Mouse (Mus musculus): ENCODE results near the gene Olfr1418. TPM values are rescaled to one million over a fixed set of nuclear protein-coding genes. Genes with fewer than 3 reads are reported as not detected.
"Not testable (repeated sequence)": the region's sequence is repeated elsewhere in the genome, so short reads cannot be mapped to it uniquely, and the experiment has no call there.

The Olfr1418 gene
- polyA plus RNA-seq (2012; rRNA removed) (not detected in 2 replicates), polyA plus RNA-seq (2014; fragmentation: Nextera tagmentation; extraction: Ambion mirVana) (not detected in 2 replicates)

DNA sequence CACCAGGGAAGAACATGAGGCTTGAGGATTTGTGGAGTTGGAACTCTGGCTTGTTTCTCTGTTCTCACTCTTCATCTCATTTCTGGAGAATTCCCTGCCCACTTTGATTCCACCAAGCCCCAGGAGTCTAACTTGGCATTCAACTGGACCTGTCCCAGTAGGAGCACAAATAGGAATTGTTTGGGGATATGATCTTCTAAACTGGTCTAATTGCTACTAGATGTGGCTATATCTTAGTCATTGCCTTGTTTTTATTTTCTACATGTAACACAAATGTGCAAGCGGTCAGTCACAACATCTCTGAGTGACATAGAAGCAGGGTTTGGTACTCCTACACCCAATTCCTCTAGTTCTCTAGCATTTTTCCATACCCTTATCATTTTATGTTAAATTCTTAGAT is at the start of gene Olfr1418:
Olfr1418 (minus strand) TSS at position 101 of the 400 bp plus-strand sequence.
- no peaks in the 10 kb centered on the region for H3K4me1 ChIP-seq (ENCODE audit: control insufficient read depth, insufficient read depth, low read length)
- no peaks in the 10 kb centered on the region for H3K9me3 ChIP-seq (ENCODE audit: control insufficient read depth, low read length)
- H3K27ac ChIP-seq (replicated peaks; ENCODE audit: low read depth, low read length): no peak within 1 kb of the TSS
- no peak for TF ChIP-seq POLR2A (IDR thresholded peaks at IDR 0.05; ENCODE audit: borderline replicate concordance, extremely low read depth, insufficient read depth, insufficient read length)
- H3K27me3 ChIP-seq (ENCODE audit: control insufficient read depth, insufficient read depth, low read length): no peaks in the 10 kb centered on the region
- no peak within 1 kb of the TSS for H3K4me3 ChIP-seq (replicated peaks; ENCODE audit: low read length)
- H3K4me2 ChIP-seq (replicated peaks; ENCODE audit: low read depth, low read length, severe bottlenecking): no peak within 1 kb of the TSS
- WGBS: 91% methylated on average over 1 of the region's 1 CpGs
- no peak within 1 kb of the TSS for H3K9ac ChIP-seq (ENCODE audit: low read depth, low read length, severe bottlenecking)
- no peaks in the 10 kb centered on the region for H3K36me3 ChIP-seq (ENCODE audit: control insufficient read depth, insufficient read depth, low read length)
- no peak for DNase-seq (ENCODE audit: low spot score)
- no peak for ATAC-seq (ENCODE audit: low FRiP score, low read depth)

DNA sequence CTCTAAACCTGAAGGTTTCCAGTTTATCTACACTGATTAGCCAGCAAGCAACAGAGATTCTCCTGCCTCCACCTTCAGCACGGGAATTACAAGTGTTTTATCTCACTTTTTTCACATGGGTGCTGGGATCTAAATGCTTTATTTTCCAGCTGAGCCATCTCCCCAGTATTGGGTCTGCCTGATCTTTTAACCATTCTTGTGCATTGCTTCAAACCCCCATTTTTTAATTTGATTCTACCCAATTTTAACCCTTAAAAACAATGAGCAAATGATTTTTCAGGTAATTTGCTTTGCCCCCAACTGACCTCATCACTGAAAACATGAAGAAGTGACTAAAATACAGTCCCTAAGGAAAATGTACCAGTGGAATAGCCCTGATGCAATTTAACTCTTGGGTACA is 25.4 kb upstream of the Olfr1418 start, which contains the start of gene Olfr1420:
Olfr1420 (plus strand) TSS at position 301 of the 400 bp plus-strand sequence.
- Histone ChIP-seq H3K4me3 (replicated peaks; ENCODE audit: low read length) (no peak within 1 kb of the TSS), H3K4me2 (replicated peaks; ENCODE audit: low read depth, low read length, severe bottlenecking) (no peak within 1 kb of the TSS), H3K9ac (ENCODE audit: low read depth, low read length, severe bottlenecking) (no peak within 1 kb of the TSS), H3K9me3 (ENCODE audit: control insufficient read depth, low read length) (no peaks in the 10 kb centered on the region), H3K4me1 (ENCODE audit: control insufficient read depth, insufficient read depth, low read length) (no peaks in the 10 kb centered on the region), H3K36me3 (ENCODE audit: control insufficient read depth, insufficient read depth, low read length) (no peaks in the 10 kb centered on the region), H3K27me3 (ENCODE audit: control insufficient read depth, insufficient read depth, low read length) (no peaks in the 10 kb centered on the region), H3K27ac (replicated peaks; ENCODE audit: low read depth, low read length) (no peak within 1 kb of the TSS)
- 35% methylated on average over 1 of the region's 1 CpGs for WGBS
- no peak for TF ChIP-seq POLR2A (IDR thresholded peaks at IDR 0.05; ENCODE audit: borderline replicate concordance, extremely low read depth, insufficient read depth, insufficient read length)
- DNase-seq (ENCODE audit: low spot score) (no peak), ATAC-seq (ENCODE audit: low FRiP score, low read depth) (no peak)

DNA sequence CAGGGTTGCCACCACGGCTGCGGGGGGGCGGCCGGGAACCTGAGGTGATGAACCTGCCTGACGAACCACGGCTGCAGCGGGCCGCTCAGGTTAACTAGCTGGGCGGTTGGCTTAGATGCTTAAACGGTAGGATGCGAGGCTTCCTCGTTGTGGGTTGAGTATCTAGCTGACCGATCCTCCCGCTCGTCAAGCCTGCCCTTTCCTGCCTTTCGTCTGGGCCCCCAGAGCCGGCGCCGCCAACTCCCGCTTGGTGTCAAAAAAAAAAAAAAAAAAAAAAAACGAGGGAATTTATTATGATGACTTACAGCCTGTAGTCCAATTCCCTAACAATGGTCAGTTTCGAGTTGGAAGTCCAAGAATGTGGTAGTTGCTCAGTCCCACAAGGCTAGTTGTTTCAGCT is 17.5 kb upstream of the Olfr1418 start:
- not testable (repeated sequence) for H3K36me3 ChIP-seq (ENCODE audit: control insufficient read depth, insufficient read depth, low read length); H3K4me2 ChIP-seq (replicated peaks; ENCODE audit: low read depth, low read length, severe bottlenecking); H3K27me3 ChIP-seq (ENCODE audit: control insufficient read depth, insufficient read depth, low read length); H3K27ac ChIP-seq (replicated peaks; ENCODE audit: low read depth, low read length); H3K9me3 ChIP-seq (ENCODE audit: control insufficient read depth, low read length); H3K4me3 ChIP-seq (replicated peaks; ENCODE audit: low read length); H3K4me1 ChIP-seq (ENCODE audit: control insufficient read depth, insufficient read depth, low read length); H3K9ac ChIP-seq (ENCODE audit: low read depth, low read length, severe bottlenecking); ATAC-seq (ENCODE audit: low FRiP score, low read depth); DNase-seq (ENCODE audit: low spot score)
- WGBS: 55% methylated on average over 22 of the region's 22 CpGs

DNA sequence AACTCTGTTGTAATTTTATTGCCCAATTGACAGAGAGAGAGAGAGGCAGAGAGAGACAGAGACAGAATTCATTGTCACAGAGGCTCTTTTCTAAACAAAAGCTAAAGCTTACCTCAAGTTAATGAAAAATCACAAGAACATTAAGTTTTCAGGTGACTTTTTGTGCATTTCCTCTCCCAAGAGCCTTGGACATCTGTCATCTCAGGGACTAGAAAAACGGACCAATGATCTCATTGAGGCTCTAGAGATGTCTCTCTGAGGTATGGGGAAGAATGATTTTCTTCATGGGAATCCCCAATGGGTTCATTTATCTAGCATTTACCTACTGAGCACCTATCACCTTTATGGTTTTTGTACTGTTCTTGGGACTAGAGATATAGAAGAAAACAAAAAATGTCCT is 14.1 kb upstream of the Olfr1418 start, which contains the start of gene Olfr1419:
Olfr1419 (minus strand) TSS at position 101 of the 400 bp plus-strand sequence.
- Histone ChIP-seq H3K4me2 (replicated peaks; ENCODE audit: low read depth, low read length, severe bottlenecking) (no peak within 1 kb of the TSS), H3K4me1 (ENCODE audit: control insufficient read depth, insufficient read depth, low read length) (no peaks in the 10 kb centered on the region), H3K4me3 (replicated peaks; ENCODE audit: low read length) (no peak within 1 kb of the TSS), H3K27ac (replicated peaks; ENCODE audit: low read depth, low read length) (no peak within 1 kb of the TSS), H3K9me3 (ENCODE audit: control insufficient read depth, low read length) (no peaks in the 10 kb centered on the region), H3K9ac (ENCODE audit: low read depth, low read length, severe bottlenecking) (no peak within 1 kb of the TSS), H3K27me3 (ENCODE audit: control insufficient read depth, insufficient read depth, low read length) (no peaks in the 10 kb centered on the region), H3K36me3 (ENCODE audit: control insufficient read depth, insufficient read depth, low read length) (no peaks in the 10 kb centered on the region)
- TF ChIP-seq POLR2A (IDR thresholded peaks at IDR 0.05; ENCODE audit: borderline replicate concordance, extremely low read depth, insufficient read depth, insufficient read length): no peak
- no peak for ATAC-seq (ENCODE audit: low FRiP score, low read depth)
- no peak for DNase-seq (ENCODE audit: low spot score)
- 49% methylated on average over 1 of the region's 1 CpGs for WGBS

DNA sequence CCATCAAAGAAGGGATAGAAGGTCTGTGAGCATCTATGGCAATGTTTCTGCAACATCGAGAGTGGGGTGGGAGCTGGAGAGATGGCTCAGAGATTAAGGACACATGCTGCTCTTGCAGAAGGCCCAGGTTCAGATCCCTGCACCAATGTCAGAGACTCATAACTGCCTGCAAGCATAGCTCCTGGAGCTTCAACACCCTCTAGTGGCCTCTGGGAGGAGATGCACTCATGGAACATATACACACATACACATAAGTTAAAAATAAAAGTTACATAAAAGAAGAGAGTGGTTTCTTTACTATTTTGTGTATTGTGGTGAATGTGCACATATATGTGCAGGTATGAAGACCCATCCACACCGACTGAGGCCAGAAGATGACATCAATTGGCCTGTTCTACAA is 7.0 kb upstream of the Olfr1418 start:
- Histone ChIP-seq H3K27ac (replicated peaks; ENCODE audit: low read depth, low read length) (no peak overlapping the region), H3K4me2 (replicated peaks; ENCODE audit: low read depth, low read length, severe bottlenecking) (no peak overlapping the region), H3K9ac (ENCODE audit: low read depth, low read length, severe bottlenecking) (no peak overlapping the region), H3K27me3 (ENCODE audit: control insufficient read depth, insufficient read depth, low read length) (no peaks in the 10 kb centered on the region), H3K4me1 (ENCODE audit: control insufficient read depth, insufficient read depth, low read length) (no peaks in the 10 kb centered on the region), H3K9me3 (ENCODE audit: control insufficient read depth, low read length) (no peaks in the 10 kb centered on the region), H3K4me3 (replicated peaks; ENCODE audit: low read length) (no peak overlapping the region), H3K36me3 (ENCODE audit: control insufficient read depth, insufficient read depth, low read length) (no peaks in the 10 kb centered on the region)
- ATAC-seq (ENCODE audit: low FRiP score, low read depth) (no peak), DNase-seq (ENCODE audit: low spot score) (no peak)
- 72% methylated on average over 2 of the region's 2 CpGs for WGBS
- no peak for TF ChIP-seq POLR2A (IDR thresholded peaks at IDR 0.05; ENCODE audit: borderline replicate concordance, extremely low read depth, insufficient read depth, insufficient read length)

DNA sequence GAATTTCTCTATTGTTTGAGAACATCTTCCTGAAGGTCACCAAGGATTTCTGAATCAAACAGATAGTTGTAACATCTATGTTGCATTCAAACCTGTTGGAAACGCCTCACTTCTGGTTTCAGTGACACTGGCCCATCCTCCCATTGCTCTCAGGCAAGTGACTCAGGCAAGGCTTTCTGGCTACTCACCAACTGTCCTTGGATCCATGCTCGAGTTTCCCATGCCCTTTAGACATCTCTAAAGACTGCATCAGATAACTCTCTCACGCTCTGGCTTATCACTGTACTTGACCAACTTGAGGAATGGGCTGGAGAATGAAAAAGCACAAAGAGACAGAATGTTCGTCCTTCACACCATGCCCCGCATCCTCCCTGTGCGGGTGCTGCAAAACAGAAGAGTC is 4.4 kb downstream of the Olfr1418 start:
- TF ChIP-seq POLR2A (IDR thresholded peaks at IDR 0.05; ENCODE audit: borderline replicate concordance, extremely low read depth, insufficient read depth, insufficient read length): no peak
- Histone ChIP-seq H3K4me1 (ENCODE audit: control insufficient read depth, insufficient read depth, low read length) (no peaks in the 10 kb centered on the region), H3K9me3 (ENCODE audit: control insufficient read depth, low read length) (no peaks in the 10 kb centered on the region), H3K4me2 (replicated peaks; ENCODE audit: low read depth, low read length, severe bottlenecking) (no peak overlapping the region), H3K9ac (ENCODE audit: low read depth, low read length, severe bottlenecking) (no peak overlapping the region), H3K27ac (replicated peaks; ENCODE audit: low read depth, low read length) (no peak overlapping the region), H3K36me3 (ENCODE audit: control insufficient read depth, insufficient read depth, low read length) (no peaks in the 10 kb centered on the region), H3K4me3 (replicated peaks; ENCODE audit: low read length) (no peak overlapping the region), H3K27me3 (ENCODE audit: control insufficient read depth, insufficient read depth, low read length) (no peaks in the 10 kb centered on the region)
- WGBS: 79% methylated on average over 6 of the region's 6 CpGs
- DNase-seq (ENCODE audit: low spot score): no peak
- ATAC-seq (ENCODE audit: low FRiP score, low read depth): no peak

Data from limb, embryonic 14.5 days (tissue).